Mouse (Mus musculus): ENCODE data around the gene Cat. TPM values are rescaled to one million over a fixed set of nuclear protein-coding genes. Genes with fewer than 3 reads are reported as not detected.

Cat gene
- total RNA-seq (2023; ENCODE audit: inconsistent age) = 70.9 to 75.6 TPM (median 74.3 TPM) in 4 replicates

DNA sequence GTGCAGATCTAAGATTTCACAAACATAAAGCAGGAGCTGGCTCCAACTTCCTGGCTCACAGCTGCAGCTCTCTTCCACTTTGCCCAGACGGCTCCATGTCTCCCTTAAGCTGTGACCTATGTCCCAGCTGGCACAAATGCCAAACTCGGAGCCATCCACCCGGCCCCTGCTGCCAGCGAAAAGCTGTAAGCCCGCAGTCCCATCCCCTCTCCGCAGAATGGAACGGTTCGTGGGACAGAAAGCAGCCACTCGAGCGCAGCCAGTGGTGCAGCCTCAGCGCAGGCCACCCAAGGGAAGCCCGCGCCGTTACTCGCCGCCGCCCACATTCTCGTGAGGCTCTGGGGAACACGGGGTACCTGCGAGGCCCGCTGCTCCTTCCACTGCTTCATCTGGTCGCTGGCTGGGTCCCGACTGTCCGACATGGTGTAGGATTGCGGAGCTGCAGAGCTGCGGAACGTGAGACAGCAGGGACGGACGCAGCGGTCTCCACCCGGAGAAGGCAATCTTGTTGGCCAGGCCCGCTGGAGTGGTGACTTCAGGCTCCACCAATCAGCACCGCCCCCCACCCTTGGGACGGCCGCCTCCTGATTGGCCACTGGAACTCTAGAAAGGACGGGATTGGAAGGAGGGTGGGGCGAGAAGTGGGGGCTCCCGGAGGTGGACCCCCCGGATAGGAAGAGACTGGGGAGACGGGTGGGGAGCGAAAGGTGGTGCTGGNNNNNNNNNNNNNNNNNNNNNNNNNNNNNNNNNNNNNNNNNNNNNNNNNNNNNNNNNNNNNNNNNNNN lies at the start of gene Cat:
Gene Cat (minus strand): TSS at position 544 of the 785 bp plus-strand sequence.

GRCm38 (mm10) chr2:103411348-103411747 lies 73.6 kb downstream of the Cat start, which contains the start of gene Elf5:
Elf5 (plus strand) TSS chr2:103411688.

Other genes with a start within 250 kb of the Cat start
- gene Ehf, start 181.9 kb downstream of the Cat start, total RNA-seq (2023; ENCODE audit: inconsistent age) = not detected in 4 replicates
- gene Elf5, start 73.5 kb downstream of the Cat start, total RNA-seq (2023; ENCODE audit: inconsistent age) = not detected in 4 replicates
- gene Abtb2, start 81.2 kb upstream of the Cat start, total RNA-seq (2023; ENCODE audit: inconsistent age) = 8.1 to 9.2 TPM (median 8.6 TPM) in 4 replicates